Mouse (Mus musculus): ENCODE measurements around the gene Ndufa4l2. TPM values are rescaled to one million over a fixed set of nuclear protein-coding genes. Genes with fewer than 3 reads are reported as not detected.

The Ndufa4l2 gene
- polyA plus RNA-seq, 1 experiment from 2014 or later, result 149 TPM

DNA sequence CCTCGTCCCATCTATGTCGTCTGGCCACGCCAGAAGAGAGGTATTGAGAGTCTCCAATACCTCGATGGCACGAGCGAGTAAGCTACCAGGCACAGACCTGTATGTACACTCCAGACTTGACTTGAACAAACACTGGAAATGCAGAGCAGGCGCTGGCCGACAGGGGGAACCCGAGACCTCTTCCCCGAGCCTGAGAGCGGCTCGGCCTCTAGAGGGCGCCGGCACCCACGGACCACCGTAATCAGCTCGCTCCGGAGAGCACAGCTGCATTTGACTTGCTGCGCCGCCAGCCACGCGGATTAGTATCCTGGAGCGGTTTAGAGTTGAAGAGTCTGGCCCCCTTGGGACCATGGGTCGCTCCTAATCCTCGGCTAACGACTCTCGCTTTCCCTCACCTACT lies 2.0 kb upstream of the Ndufa4l2 start:
- Histone ChIP-seq H3K36me3 (ENCODE audit: insufficient read depth, low read length) (no peaks in the 10 kb centered on the region), H3K27ac (ENCODE audit: low read length) (no peak overlapping the region), H3K27me3 (replicated peaks; ENCODE audit: insufficient read depth, low read length) (peaks cover 25% of the 10 kb centered on the region; the same call in 1 of the 2 replicates), H3K4me2 (replicated peaks; ENCODE audit: low read depth, low read length) (peak overlapping the region; percentile 91), H3K4me1 (ENCODE audit: insufficient read depth, low read depth, low read length) (peaks cover 28% of the 10 kb centered on the region), H3K4me3 (ENCODE audit: low read depth, low read length) (peak overlapping the region; percentile 30), H3K9me3 (ENCODE audit: low read length) (no peaks in the 10 kb centered on the region), H3K9ac (replicated peaks; ENCODE audit: low read depth) (peak overlapping the region; percentile 26; the same call in 1 of the 2 replicates)
- TF ChIP-seq CTCF (IDR thresholded peaks at IDR 0.05) (peak; percentile 100), EP300 (IDR thresholded peaks at IDR 0.05) (no peak)
- peak; percentile 63 for ATAC-seq
- peak; percentile 92 for DNase-seq (ENCODE audit: low spot score)
- 0% methylated on average over 27 of the region's 27 CpGs for WGBS

DNA sequence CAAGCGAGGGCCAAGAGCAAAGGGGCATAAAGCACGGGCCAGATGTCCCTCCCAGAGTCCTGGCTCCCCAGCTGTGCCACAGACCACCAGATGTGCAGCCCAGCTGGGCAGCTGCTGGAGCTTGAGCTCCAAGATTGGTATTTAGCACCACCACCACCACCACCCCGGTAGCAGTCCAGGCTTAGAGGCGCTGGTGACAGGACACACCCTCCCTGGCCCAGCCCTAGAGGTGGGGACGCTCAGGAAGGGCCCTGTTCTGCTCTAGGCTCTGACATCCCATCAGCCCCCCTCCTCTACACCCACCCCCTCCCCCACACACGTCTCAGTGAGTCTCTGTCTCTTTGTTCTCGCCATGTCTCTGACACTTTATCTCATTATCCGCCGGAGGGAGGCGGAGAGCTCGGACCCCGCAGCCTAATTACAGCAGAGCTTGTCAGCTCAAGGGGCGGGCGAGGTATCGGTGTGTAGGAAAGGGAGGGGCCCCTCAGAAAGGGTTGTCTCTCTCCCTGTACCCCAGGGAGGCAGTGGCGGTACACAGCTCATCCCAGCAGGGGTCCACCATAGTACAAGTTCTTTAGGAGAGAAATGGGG lies 1.2 kb upstream of the Ndufa4l2 start:
- 3% methylated on average over 15 of the region's 16 CpGs for WGBS
- Histone ChIP-seq H3K4me3 (ENCODE audit: low read depth, low read length) (peak overlapping the region; percentile 30), H3K4me1 (ENCODE audit: insufficient read depth, low read depth, low read length) (peaks cover 28% of the 10 kb centered on the region), H3K9ac (replicated peaks; ENCODE audit: low read depth) (peak overlapping the region; percentile 26; the same call in 1 of the 2 replicates), H3K4me2 (replicated peaks; ENCODE audit: low read depth, low read length) (peak overlapping the region; percentile 91), H3K27me3 (replicated peaks; ENCODE audit: insufficient read depth, low read length) (peaks cover 19% of the 10 kb centered on the region; the same call in 1 of the 2 replicates), H3K27ac (ENCODE audit: low read length) (no peak overlapping the region), H3K9me3 (ENCODE audit: low read length) (no peaks in the 10 kb centered on the region), H3K36me3 (ENCODE audit: insufficient read depth, low read length) (no peaks in the 10 kb centered on the region)
- ATAC-seq (no peak), DNase-seq (ENCODE audit: low spot score) (no peak)
- no peak for TF ChIP-seq CTCF (IDR thresholded peaks at IDR 0.05)
- TF ChIP-seq EP300 (IDR thresholded peaks at IDR 0.05), result no peak

DNA sequence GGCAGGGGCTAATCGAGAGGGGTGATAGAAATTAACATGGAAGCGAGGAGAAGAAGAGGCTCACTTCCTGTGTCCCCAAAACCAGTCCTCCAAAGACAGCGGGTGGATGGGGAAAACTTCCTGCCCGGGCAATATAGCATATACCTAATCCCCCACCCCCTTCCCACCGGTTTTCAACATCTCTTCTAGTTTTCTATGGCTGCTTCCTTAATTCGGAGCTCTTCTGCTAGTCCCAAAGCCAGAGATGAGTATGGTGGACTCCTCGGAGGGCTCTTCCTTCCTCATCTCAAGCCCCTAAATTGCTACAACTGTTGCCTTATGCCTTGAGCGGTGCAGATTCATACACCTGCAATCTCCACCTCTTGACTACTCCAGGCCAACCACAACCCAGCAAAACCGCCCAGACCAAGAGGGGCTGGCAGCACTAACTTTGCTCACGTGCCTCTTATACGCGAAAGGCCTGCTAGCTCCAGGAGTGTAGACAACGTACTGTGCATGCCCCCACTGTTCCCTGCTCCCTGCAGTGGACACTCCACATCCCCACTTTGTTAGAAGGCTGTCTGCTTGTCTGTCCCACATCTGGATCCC lies 562 bp upstream of the Ndufa4l2 start:
- no peak overlapping the region for H3K9ac ChIP-seq (replicated peaks; ENCODE audit: low read depth)
- 23% methylated on average over 13 of the region's 13 CpGs for WGBS
- TF ChIP-seq CTCF (IDR thresholded peaks at IDR 0.05), result no peak
- no peak for TF ChIP-seq EP300 (IDR thresholded peaks at IDR 0.05)
- H3K27me3 ChIP-seq (replicated peaks; ENCODE audit: insufficient read depth, low read length), result peaks cover 19% of the 10 kb centered on the region; the same call in 1 of the 2 replicates
- H3K27ac ChIP-seq (ENCODE audit: low read length), result peak overlapping the region; percentile 20; the same call in 1 of the 2 replicates
- ATAC-seq, result no peak
- no peaks in the 10 kb centered on the region for H3K36me3 ChIP-seq (ENCODE audit: insufficient read depth, low read length)
- H3K4me1 ChIP-seq (ENCODE audit: insufficient read depth, low read depth, low read length), result peaks cover 28% of the 10 kb centered on the region
- H3K4me2 ChIP-seq (replicated peaks; ENCODE audit: low read depth, low read length), result peak overlapping the region; percentile 91; the same call in 1 of the 2 replicates
- no peak for DNase-seq (ENCODE audit: low spot score)
- no peaks in the 10 kb centered on the region for H3K9me3 ChIP-seq (ENCODE audit: low read length)
- no peak overlapping the region for H3K4me3 ChIP-seq (ENCODE audit: low read depth, low read length)

DNA sequence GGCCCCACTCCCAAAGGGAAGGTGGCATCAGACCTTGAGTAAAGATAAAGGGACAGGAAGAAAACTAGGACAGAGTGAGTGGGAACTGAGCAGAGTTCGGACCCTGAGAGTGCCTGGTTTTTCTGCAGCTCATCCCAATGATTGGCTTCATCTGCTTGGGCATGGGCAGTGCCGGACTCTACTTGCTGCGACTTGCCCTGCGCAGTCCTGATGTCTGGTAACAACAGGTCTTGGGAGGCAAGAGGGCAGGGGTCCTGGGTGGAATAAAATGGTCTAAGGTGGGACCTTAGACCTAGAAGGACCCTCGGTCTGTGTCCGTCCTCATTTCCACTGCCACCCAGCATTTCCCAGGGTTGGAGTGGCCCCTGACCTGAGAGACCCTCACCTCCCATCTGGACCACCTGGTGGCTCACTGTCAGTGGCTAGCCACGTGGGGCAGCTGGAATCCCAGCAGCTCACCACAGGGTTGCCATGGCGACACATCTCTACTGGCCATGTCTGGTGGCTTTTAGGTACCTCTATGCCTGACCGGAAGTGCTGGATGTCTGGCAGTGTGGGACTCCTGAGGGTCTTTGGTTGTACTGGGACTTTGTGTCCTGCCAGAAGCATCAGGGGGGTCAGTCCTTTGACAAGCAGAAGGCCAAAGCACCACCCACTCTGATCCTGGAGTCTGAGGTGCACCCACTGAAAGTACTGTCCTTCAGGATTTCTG lies 660 bp downstream of the Ndufa4l2 start:
- Histone ChIP-seq H3K9ac (replicated peaks; ENCODE audit: low read depth) (no peak overlapping the region), H3K4me2 (replicated peaks; ENCODE audit: low read depth, low read length) (peak overlapping the region; percentile 41), H3K27me3 (replicated peaks; ENCODE audit: insufficient read depth, low read length) (peaks cover 19% of the 10 kb centered on the region; the same call in 1 of the 2 replicates), H3K36me3 (ENCODE audit: insufficient read depth, low read length) (no peaks in the 10 kb centered on the region), H3K9me3 (ENCODE audit: low read length) (no peaks in the 10 kb centered on the region), H3K4me1 (ENCODE audit: insufficient read depth, low read depth, low read length) (peaks cover 28% of the 10 kb centered on the region), H3K4me3 (ENCODE audit: low read depth, low read length) (peak overlapping the region; percentile 24), H3K27ac (ENCODE audit: low read length) (peak overlapping the region; percentile 70)
- 38% methylated on average over 9 of the region's 9 CpGs for WGBS
- TF ChIP-seq EP300 (IDR thresholded peaks at IDR 0.05) (no peak), CTCF (IDR thresholded peaks at IDR 0.05) (no peak)
- DNase-seq (ENCODE audit: low spot score), result no peak
- no peak for ATAC-seq

DNA sequence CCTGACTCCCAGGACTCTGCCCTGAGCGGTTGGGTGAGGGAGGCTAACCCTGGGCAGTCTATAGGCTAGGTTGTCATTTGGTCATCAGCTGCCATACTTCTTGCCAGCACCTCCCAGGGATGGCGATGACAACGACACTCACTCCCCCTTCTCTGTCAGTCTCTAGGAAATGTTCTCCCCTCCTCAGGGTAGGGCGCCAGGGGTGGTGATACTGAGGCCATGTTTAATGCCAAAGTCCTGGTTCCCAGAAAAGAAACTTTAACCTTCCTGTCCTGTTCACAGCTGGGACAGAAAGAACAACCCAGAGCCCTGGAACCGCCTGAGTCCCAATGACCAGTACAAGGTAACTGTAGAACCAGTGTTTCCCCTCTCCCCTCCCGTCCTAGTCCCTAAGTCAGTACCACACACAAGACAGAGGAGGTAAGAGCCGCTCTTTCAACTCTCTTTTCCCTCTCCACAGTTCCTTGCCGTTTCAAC lies 1.3 kb downstream of the Ndufa4l2 start:
- peaks cover 16% of the 10 kb centered on the region; the same call in 1 of the 2 replicates for H3K27me3 ChIP-seq (replicated peaks; ENCODE audit: insufficient read depth, low read length)
- no peaks in the 10 kb centered on the region for H3K9me3 ChIP-seq (ENCODE audit: low read length)
- H3K4me2 ChIP-seq (replicated peaks; ENCODE audit: low read depth, low read length), result peak overlapping the region; percentile 41
- peaks cover 30% of the 10 kb centered on the region for H3K4me1 ChIP-seq (ENCODE audit: insufficient read depth, low read depth, low read length)
- H3K4me3 ChIP-seq (ENCODE audit: low read depth, low read length), result no peak overlapping the region
- TF ChIP-seq CTCF (IDR thresholded peaks at IDR 0.05) (no peak), EP300 (IDR thresholded peaks at IDR 0.05) (no peak)
- H3K27ac ChIP-seq (ENCODE audit: low read length), result peak overlapping the region; percentile 70
- H3K36me3 ChIP-seq (ENCODE audit: insufficient read depth, low read length), result no peaks in the 10 kb centered on the region
- DNase-seq (ENCODE audit: low spot score) (no peak), ATAC-seq (no peak)
- H3K9ac ChIP-seq (replicated peaks; ENCODE audit: low read depth), result no peak overlapping the region
- WGBS, result 45% methylated on average over 8 of the region's 8 CpGs
